Mouse (Mus musculus) liver, embryonic 15.5 days (tissue): ENCODE measurements around the gene Lrp5. TPM values are rescaled to one million over a fixed set of nuclear protein-coding genes. Genes with fewer than 3 reads are reported as not detected.

Experiments
- ATAC-seq: fragments of 200-750 bp; cut with Nextera tagmentation; 2 replicates; pipeline ENCODE4 v1.8.0; 2017; ENCODE audit warnings: moderate number of reproducible peaks, mild to moderate bottlenecking, moderate library complexity; ENCODE audit not compliant: insufficient read depth
- H3K27ac ChIP-seq: fragments of 300-500 bp; sonication (generic); replicated peaks from 2 replicates; pipeline ENCODE4 v1.5.1; 2015; ENCODE audit warnings: mild to moderate bottlenecking, inconsistent platforms
- H3K27me3 ChIP-seq: fragments of 300-500 bp; sonication (generic); 2 replicates; pipeline ENCODE4 v1.6.1; 2015; ENCODE audit warnings: mild to moderate bottlenecking, inconsistent platforms
- H3K36me3 ChIP-seq: fragments of 300-500 bp; sonication (generic); replicated peaks from 2 replicates; pipeline ENCODE4 v1.6.1; 2015; ENCODE audit warnings: moderate library complexity, mild to moderate bottlenecking, inconsistent platforms
- H3K4me1 ChIP-seq: fragments of 300-500 bp; sonication (generic); replicated peaks from 2 replicates; pipeline ENCODE4 v1.6.1; 2015; ENCODE audit warnings: inconsistent platforms
- H3K4me2 ChIP-seq: fragments of 300-500 bp; sonication (generic); 2 replicates; pipeline ENCODE4 v1.6.1; 2015; ENCODE audit warnings: moderate library complexity, mild to moderate bottlenecking, inconsistent platforms
- H3K4me3 ChIP-seq: fragments of 300-500 bp; sonication (generic); replicated peaks from 2 replicates; pipeline ENCODE4 v1.5.1; 2015; ENCODE audit warnings: mild to moderate bottlenecking, inconsistent platforms
- H3K9ac ChIP-seq: fragments of 300-500 bp; sonication (generic); 2 replicates; pipeline ENCODE4 v1.6.1; 2015; ENCODE audit warnings: moderate library complexity, mild to moderate bottlenecking, inconsistent platforms
- H3K9me3 ChIP-seq: fragments of 300-500 bp; sonication (generic); replicated peaks from 2 replicates; pipeline ENCODE4 v1.6.1; 2016; ENCODE audit warnings: inconsistent platforms
- WGBS: fragments of 180-500 bp; shearing (Covaris S2); methylation state at CpG from one replicate; pipeline ENCODE4 v1.1.7; 2015; ENCODE audit warnings: mixed read lengths; ENCODE audit not compliant: insufficient replicate concordance; 5-methylcytosine and 5-hydroxymethylcytosine counted together
- polyA plus RNA-seq: library from polyadenylated mRNA; unstranded; fragments of >200 nt; fragmentation: Nextera tagmentation; extraction: Ambion mirVana; gene quantifications from 2 replicates; pipeline ENCODE4 v1.2.1, GENCODE M21; 2015

Lrp5 gene
- polyA plus RNA-seq, 1 experiment from 2014 or later = 2.1 TPM

- Histone ChIP-seq H3K36me3 (peaks cover 5% of the 10 kb centered on the region), H3K4me2 (no peak overlapping the region), H3K27ac (no peak overlapping the region), H3K9ac (no peak overlapping the region), H3K4me1 (peaks cover 50% of the 10 kb centered on the region), H3K27me3 (no peaks in the 10 kb centered on the region), H3K9me3 (no peaks in the 10 kb centered on the region), H3K4me3 (no peak overlapping the region)
- no peak for ATAC-seq
- 64% methylated on average over 2 of the region's 2 CpGs for WGBS
These were observed 24.1 kb upstream of the Lrp5 start for GRCm38 (mm10) chr19:3710436-3710835.

- Histone ChIP-seq H3K9ac (peak overlapping the region; percentile 80), H3K36me3 (peaks cover 4% of the 10 kb centered on the region; the same call in 1 of the 2 replicates), H3K4me3 (peak overlapping the region; percentile 76), H3K27ac (peak overlapping the region; percentile 83; the same call in 1 of the 2 replicates), H3K4me1 (peaks cover 50% of the 10 kb centered on the region), H3K9me3 (no peaks in the 10 kb centered on the region), H3K4me2 (peak overlapping the region; percentile 90), H3K27me3 (no peaks in the 10 kb centered on the region)
- WGBS = 27% methylated on average over 10 of the region's 10 CpGs
- no peak; the same call in 1 of the 2 replicates for ATAC-seq
These were observed 22.8 kb upstream of the Lrp5 start for GRCm38 (mm10) chr19:3709013-3709787.

- H3K4me2 ChIP-seq = peak within 1 kb of the TSS; percentile 90
- under 1% methylated on average over 61 of the region's 61 CpGs for WGBS
- H3K36me3 ChIP-seq = peaks cover 4% of the 10 kb centered on the region; the same call in 1 of the 2 replicates
- peak; percentile 96 for ATAC-seq
- no peaks in the 10 kb centered on the region for H3K27me3 ChIP-seq
- peaks cover 45% of the 10 kb centered on the region for H3K4me1 ChIP-seq
- peak within 1 kb of the TSS; percentile 83 for H3K27ac ChIP-seq
- peak within 1 kb of the TSS; percentile 80 for H3K9ac ChIP-seq
- H3K4me3 ChIP-seq = peak within 1 kb of the TSS; percentile 76
- no peaks in the 10 kb centered on the region for H3K9me3 ChIP-seq
These were observed 22.0 kb upstream of the Lrp5 start, which contains the start of gene 1810055G02Rik for GRCm38 (mm10) chr19:3708078-3709012. Gene 1810055G02Rik (plus strand): TSS chr19:3708293.

- peaks cover 4% of the 10 kb centered on the region; the same call in 1 of the 2 replicates for H3K36me3 ChIP-seq
- ATAC-seq = no peak
- no peaks in the 10 kb centered on the region for H3K9me3 ChIP-seq
- H3K4me1 ChIP-seq = peaks cover 40% of the 10 kb centered on the region
- H3K27ac ChIP-seq = peak overlapping the region; percentile 51; the same call in 1 of the 2 replicates
- peak overlapping the region; percentile 76 for H3K4me3 ChIP-seq
- peak overlapping the region; percentile 90 for H3K4me2 ChIP-seq
- H3K27me3 ChIP-seq = no peaks in the 10 kb centered on the region
- peak overlapping the region; percentile 80 for H3K9ac ChIP-seq
- WGBS = 35% methylated on average over 10 of the region's 10 CpGs
These were observed 21.2 kb upstream of the Lrp5 start for GRCm38 (mm10) chr19:3707553-3707952.

- Histone ChIP-seq H3K9ac (no peak overlapping the region), H3K27ac (no peak overlapping the region), H3K27me3 (no peaks in the 10 kb centered on the region), H3K4me3 (no peak overlapping the region), H3K36me3 (no peaks in the 10 kb centered on the region; the same call in 1 of the 2 replicates), H3K4me2 (no peak overlapping the region), H3K9me3 (no peaks in the 10 kb centered on the region), H3K4me1 (peaks cover 40% of the 10 kb centered on the region)
- 27% methylated on average over 1 of the region's 1 CpGs for WGBS
- no peak for ATAC-seq
These were observed 19.9 kb upstream of the Lrp5 start for GRCm38 (mm10) chr19:3706258-3706657.

GRCm38 (mm10) chr19:3702460-3702859 is 16.1 kb upstream of the Lrp5 start:
- H3K4me1 ChIP-seq = peaks cover 14% of the 10 kb centered on the region
- H3K27me3 ChIP-seq = no peaks in the 10 kb centered on the region
- no peak overlapping the region for H3K27ac ChIP-seq
- H3K9me3 ChIP-seq = no peaks in the 10 kb centered on the region
- ATAC-seq = no peak
- no peak overlapping the region for H3K4me2 ChIP-seq
- no peak overlapping the region for H3K9ac ChIP-seq
- H3K4me3 ChIP-seq = no peak overlapping the region
- WGBS = 71% methylated on average over 4 of the region's 4 CpGs
- H3K36me3 ChIP-seq = no peaks in the 10 kb centered on the region

- Histone ChIP-seq H3K4me1 (peaks cover 12% of the 10 kb centered on the region), H3K9ac (no peak overlapping the region), H3K9me3 (no peaks in the 10 kb centered on the region), H3K27ac (no peak overlapping the region), H3K4me3 (no peak overlapping the region), H3K27me3 (no peaks in the 10 kb centered on the region), H3K36me3 (no peaks in the 10 kb centered on the region), H3K4me2 (no peak overlapping the region)
- peak; percentile 38; the same call in 1 of the 2 replicates for ATAC-seq
- 26% methylated on average over 6 of the region's 6 CpGs for WGBS
These were observed 13.4 kb upstream of the Lrp5 start for GRCm38 (mm10) chr19:3699508-3700438.

- Histone ChIP-seq H3K4me3 (no peak overlapping the region), H3K27ac (no peak overlapping the region), H3K4me2 (no peak overlapping the region), H3K27me3 (no peaks in the 10 kb centered on the region), H3K36me3 (no peaks in the 10 kb centered on the region), H3K4me1 (peaks cover 12% of the 10 kb centered on the region), H3K9me3 (no peaks in the 10 kb centered on the region), H3K9ac (no peak overlapping the region)
- WGBS = 58% methylated on average over 7 of the region's 7 CpGs
- peak; percentile 22; the same call in 1 of the 2 replicates for ATAC-seq
These were observed 11.7 kb upstream of the Lrp5 start for GRCm38 (mm10) chr19:3698035-3698434.

GRCm38 (mm10) chr19:3695976-3696375 is 9.6 kb upstream of the Lrp5 start:
- Histone ChIP-seq H3K4me1 (peaks cover 12% of the 10 kb centered on the region), H3K9ac (no peak overlapping the region), H3K27ac (no peak overlapping the region), H3K4me2 (no peak overlapping the region), H3K27me3 (no peaks in the 10 kb centered on the region), H3K9me3 (no peaks in the 10 kb centered on the region), H3K36me3 (no peaks in the 10 kb centered on the region), H3K4me3 (no peak overlapping the region)
- no peak for ATAC-seq
- WGBS = 67% methylated on average over 8 of the region's 8 CpGs

- Histone ChIP-seq H3K27ac (no peak overlapping the region), H3K4me3 (no peak overlapping the region), H3K4me2 (no peak overlapping the region), H3K36me3 (no peaks in the 10 kb centered on the region), H3K27me3 (no peaks in the 10 kb centered on the region), H3K9me3 (no peaks in the 10 kb centered on the region), H3K4me1 (peaks cover 12% of the 10 kb centered on the region), H3K9ac (no peak overlapping the region)
- ATAC-seq = no peak
- 54% methylated on average over 4 of the region's 4 CpGs for WGBS
These were observed 9.1 kb upstream of the Lrp5 start for GRCm38 (mm10) chr19:3695471-3695870.
